Mouse (Mus musculus) neural tube, embryonic 14.5 days (tissue): ENCODE data around the gene BC030867. TPM values are rescaled to one million over a fixed set of nuclear protein-coding genes. Genes with fewer than 3 reads are reported as not detected.

Experiments
- ATAC-seq: fragments of 200-750 bp; cut with Nextera tagmentation; 2 replicates; pipeline ENCODE4 v1.8.0; 2017; ENCODE audit warnings: low read depth, mild to moderate bottlenecking, moderate TSS enrichment, moderate library complexity
- H3K27ac ChIP-seq: fragments of 300-500 bp; sonication (generic); 2 replicates; pipeline ENCODE4 v1.5.1; 2014; ENCODE audit warnings: low read depth, mild to moderate bottlenecking, control low read depth, low read length, moderate library complexity, mixed read lengths
- H3K27me3 ChIP-seq: fragments of 300-500 bp; sonication (generic); 2 replicates; pipeline ENCODE4 v1.6.1; 2014; ENCODE audit warnings: low read length; ENCODE audit not compliant: control insufficient read depth, insufficient read depth
- H3K36me3 ChIP-seq: fragments of 300-500 bp; sonication (generic); 2 replicates; pipeline ENCODE4 v1.6.1; 2014; ENCODE audit warnings: low read length, mixed read lengths; ENCODE audit not compliant: control insufficient read depth, insufficient read depth
- H3K4me1 ChIP-seq: fragments of 300-500 bp; sonication (generic); 2 replicates; pipeline ENCODE4 v1.6.1; 2014; ENCODE audit warnings: low read length; ENCODE audit not compliant: control insufficient read depth, insufficient read depth
- H3K4me2 ChIP-seq: fragments of 300-500 bp; sonication (generic); 2 replicates; pipeline ENCODE4 v1.6.1; 2014; ENCODE audit warnings: mild to moderate bottlenecking, low read depth, low read length, control low read depth
- H3K4me3 ChIP-seq: fragments of 300-500 bp; sonication (generic); 2 replicates; pipeline ENCODE4 v1.5.1; 2014; ENCODE audit warnings: low read depth, low read length, control low read depth, mixed read lengths
- H3K9ac ChIP-seq: fragments of 300-500 bp; sonication (generic); replicated peaks from 2 replicates; pipeline ENCODE4 v1.6.1; 2014; ENCODE audit warnings: low read depth, mild to moderate bottlenecking, control low read depth, low read length, mixed read lengths
- H3K9me3 ChIP-seq: fragments of 300-500 bp; sonication (generic); 2 replicates; pipeline ENCODE4 v1.6.1; 2016; ENCODE audit warnings: low read length; ENCODE audit not compliant: control insufficient read depth
- WGBS: fragments of 180-500 bp; shearing (Covaris S2); extraction: QIAGEN DNeasy Blood & Tissue Kit; methylation state at CpG from one replicate; pipeline ENCODE4 v1.1.7; 2014; 5-methylcytosine and 5-hydroxymethylcytosine counted together
- polyA plus RNA-seq: library from polyadenylated mRNA; unstranded; fragments of >200 nt; fragmentation: Nextera tagmentation; extraction: Ambion mirVana; gene quantifications from 2 replicates; pipeline ENCODE4 v1.2.1, GENCODE M21; 2014

Gene BC030867
- polyA plus RNA-seq, 1 experiment from 2014 or later: 1.4 TPM

DNA sequence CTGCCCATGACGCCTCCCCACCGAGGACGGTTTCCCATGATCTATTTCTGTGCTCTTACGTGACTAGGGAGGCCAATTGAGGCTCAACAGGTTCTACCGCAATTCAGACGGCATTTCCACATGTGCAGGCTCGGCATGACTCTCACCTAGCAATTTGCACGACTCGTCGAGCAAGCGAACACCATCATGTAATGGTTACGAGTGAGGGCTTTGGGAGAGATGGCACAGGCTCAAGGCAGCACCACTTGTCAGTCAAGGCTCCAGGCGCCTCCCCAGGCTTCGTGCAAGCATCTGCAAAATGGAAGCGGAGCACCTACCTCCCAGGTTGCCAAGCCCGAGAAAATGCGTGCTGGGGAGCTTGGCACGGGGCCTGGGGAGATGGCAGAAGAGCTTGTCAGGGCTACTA is 36.7 kb upstream of the BC030867 start:
- 54% methylated on average over 18 of the region's 18 CpGs for WGBS
- Histone ChIP-seq H3K4me1 (peaks cover 35% of the 10 kb centered on the region), H3K4me3 (no peak overlapping the region), H3K9me3 (no peaks in the 10 kb centered on the region), H3K9ac (no peak overlapping the region), H3K36me3 (no peaks in the 10 kb centered on the region), H3K4me2 (no peak overlapping the region), H3K27me3 (no peaks in the 10 kb centered on the region), H3K27ac (no peak overlapping the region)
- ATAC-seq: no peak

DNA sequence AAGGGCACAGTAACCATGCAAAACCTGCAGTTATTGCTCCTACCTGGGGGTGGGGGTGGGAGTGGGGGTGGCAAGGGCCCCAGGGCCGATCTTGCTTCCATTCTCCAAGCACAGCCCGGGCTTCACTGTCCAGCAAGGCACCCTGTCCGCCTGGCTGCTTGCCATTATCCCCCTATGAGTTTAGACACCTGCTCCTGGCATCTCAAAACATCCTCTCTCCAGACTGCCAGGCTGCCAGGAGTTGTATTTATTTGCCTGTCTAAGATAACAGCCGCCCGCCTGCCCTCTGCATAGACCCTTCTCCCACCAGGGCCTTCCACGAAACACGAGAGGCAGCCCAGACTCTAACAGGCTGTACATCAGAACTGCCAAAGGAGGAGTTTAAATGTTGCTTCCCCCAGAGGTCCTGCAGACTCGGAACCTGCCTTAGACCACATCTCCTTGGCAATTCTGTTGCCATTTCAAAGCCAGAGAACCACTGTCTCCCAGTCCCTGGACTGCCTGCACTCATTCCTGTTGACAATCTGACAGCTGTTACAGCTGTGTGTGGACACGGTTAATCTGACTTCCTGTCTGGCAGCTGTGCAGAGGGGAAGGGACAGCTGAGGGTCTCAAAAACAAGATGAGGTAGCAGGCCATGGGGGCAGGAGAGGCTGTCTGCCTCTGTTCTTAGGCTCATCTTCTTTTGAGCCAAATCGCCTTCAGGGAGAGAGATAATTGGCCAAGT is 34.1 kb upstream of the BC030867 start:
- H3K4me3 ChIP-seq: no peak overlapping the region
- ATAC-seq: no peak
- peaks cover 44% of the 10 kb centered on the region for H3K4me1 ChIP-seq
- H3K27me3 ChIP-seq: no peaks in the 10 kb centered on the region
- H3K27ac ChIP-seq: no peak overlapping the region; the same call in 1 of the 2 replicates
- H3K36me3 ChIP-seq: no peaks in the 10 kb centered on the region
- H3K9me3 ChIP-seq: no peaks in the 10 kb centered on the region
- no peak overlapping the region for H3K9ac ChIP-seq
- no peak overlapping the region for H3K4me2 ChIP-seq
- 49% methylated on average over 10 of the region's 10 CpGs for WGBS

DNA sequence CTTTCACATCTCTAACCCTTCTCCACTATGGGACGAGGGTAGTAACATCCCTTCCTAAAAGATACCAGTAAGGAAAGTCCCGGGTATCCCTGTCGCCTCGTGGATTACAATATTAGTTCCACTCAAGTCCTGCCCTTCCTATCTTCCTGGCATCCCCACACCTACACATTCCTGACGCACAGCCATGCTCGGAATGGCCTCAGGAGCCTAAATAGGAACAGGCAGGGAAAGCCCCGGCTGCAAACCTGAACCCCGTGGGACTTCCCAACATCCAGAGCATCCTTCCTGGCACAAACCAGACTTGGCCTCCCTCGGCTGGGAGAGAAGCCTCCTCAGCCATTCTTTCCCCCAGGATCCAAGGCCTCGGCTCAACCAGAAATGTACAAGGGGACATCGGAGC is 33.2 kb upstream of the BC030867 start:
- no peak overlapping the region for H3K4me2 ChIP-seq
- H3K27ac ChIP-seq: no peak overlapping the region
- no peaks in the 10 kb centered on the region for H3K9me3 ChIP-seq
- no peak for ATAC-seq
- H3K9ac ChIP-seq: no peak overlapping the region
- H3K36me3 ChIP-seq: 0 out of 2 replicates have a peak, but pooled peaks cover 3% of the 10 kb centered on the region
- WGBS: 74% methylated on average over 11 of the region's 11 CpGs
- no peaks in the 10 kb centered on the region for H3K27me3 ChIP-seq
- H3K4me3 ChIP-seq: no peak overlapping the region
- peaks cover 49% of the 10 kb centered on the region for H3K4me1 ChIP-seq

DNA sequence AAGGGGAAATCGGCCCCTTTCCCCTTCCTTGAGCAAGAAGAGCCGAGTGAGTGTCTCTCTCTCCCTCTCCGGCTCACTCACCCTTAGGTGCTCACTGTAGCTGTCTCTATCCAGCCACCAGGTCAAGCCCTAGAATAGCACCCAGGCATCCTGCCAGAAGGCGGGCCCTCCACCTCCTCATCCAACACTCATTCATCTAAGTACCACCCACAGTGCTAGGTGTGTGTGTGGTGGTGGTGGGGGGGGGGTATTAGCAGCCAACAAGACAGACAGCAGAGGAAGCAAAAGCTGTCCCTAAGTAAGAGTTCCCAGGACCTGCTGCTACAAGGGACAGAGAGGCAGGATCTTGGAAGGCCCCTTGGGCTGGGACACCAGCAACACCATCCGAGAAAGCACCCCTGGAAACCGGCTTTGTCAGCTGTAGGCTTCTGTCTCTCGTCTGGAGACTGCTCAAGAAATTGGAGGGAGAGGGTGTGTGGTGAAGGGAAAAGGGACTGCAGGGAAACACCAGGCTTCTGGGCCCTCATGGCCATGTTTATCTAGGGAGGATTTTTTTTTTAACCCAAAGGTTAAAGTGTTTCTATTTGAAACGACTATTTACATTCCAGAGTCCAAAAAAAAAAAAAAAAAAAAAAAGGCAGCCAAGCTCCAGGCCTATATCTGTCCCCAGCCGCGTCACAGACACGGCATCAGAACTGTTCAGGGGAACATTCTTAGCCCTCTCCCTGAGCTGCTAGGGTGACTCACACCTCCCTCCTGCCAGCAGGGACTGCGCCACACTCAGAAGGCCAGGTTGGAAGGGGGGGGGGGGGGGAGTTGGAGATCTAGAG is 32.4 kb upstream of the BC030867 start:
- no peak overlapping the region; the same call in 1 of the 2 replicates for H3K4me2 ChIP-seq

DNA sequence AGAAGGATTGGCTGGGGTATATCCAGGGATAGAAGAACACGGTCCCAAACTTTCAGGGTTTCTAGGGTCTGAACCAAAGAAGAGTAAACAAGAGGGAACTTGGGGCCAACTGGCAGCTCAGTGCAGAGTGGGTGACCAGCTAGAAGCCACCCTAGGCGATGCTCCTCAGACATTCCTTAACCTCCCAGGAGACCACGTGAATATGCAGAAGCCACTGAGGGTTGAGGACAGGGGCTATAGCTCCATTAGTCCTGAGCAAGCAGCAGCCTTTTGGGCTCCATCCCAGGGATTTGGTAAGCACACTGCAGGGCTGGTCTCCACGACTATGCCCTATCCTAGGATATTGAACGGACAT is 31.8 kb upstream of the BC030867 start:
- ATAC-seq: no peak
- 0 out of 2 replicates have a peak overlapping the region, but pooled peaks have one; percentile 22 for H3K27ac ChIP-seq
- H3K4me2 ChIP-seq: no peak overlapping the region; the same call in 1 of the 2 replicates
- no peak overlapping the region for H3K4me3 ChIP-seq
- 0 out of 2 replicates have a peak, but pooled peaks cover 3% of the 10 kb centered on the region for H3K36me3 ChIP-seq
- WGBS: 58% methylated on average over 5 of the region's 5 CpGs
- H3K27me3 ChIP-seq: no peaks in the 10 kb centered on the region
- H3K4me1 ChIP-seq: peaks cover 47% of the 10 kb centered on the region
- no peak overlapping the region for H3K9ac ChIP-seq
- H3K9me3 ChIP-seq: no peaks in the 10 kb centered on the region

More for the DNA sequence above, 32.4 kb upstream of the BC030867 start:
- 47% methylated on average over 12 of the region's 12 CpGs for WGBS
- ATAC-seq: no peak
- Histone ChIP-seq H3K4me3 (no peak overlapping the region), H3K36me3 (0 out of 2 replicates have a peak, but pooled peaks cover 3% of the 10 kb centered on the region), H3K4me1 (peaks cover 49% of the 10 kb centered on the region), H3K27me3 (no peaks in the 10 kb centered on the region), H3K9me3 (no peaks in the 10 kb centered on the region), H3K9ac (no peak overlapping the region), H3K27ac (no peak overlapping the region)

DNA sequence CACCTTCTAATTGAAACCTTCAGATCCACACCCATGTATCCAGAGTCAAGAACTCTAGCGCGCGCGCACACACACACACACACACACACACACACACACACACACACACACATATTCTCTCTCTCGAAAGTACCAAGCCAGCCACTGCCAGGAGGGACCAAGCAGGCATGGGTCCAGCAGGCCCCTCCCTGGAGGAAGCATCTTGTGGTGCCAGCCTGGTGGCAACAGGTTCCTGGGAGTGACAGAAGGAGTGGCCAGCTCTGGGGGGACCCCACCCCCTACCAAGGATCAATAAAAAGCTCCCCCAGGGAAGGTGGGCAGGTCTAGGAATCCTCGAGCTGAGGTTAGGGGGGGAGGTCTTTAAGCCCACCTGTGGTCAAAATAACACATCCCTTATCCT is 31.3 kb upstream of the BC030867 start:
- peaks cover 47% of the 10 kb centered on the region for H3K4me1 ChIP-seq
- no peak overlapping the region for H3K27ac ChIP-seq
- no peaks in the 10 kb centered on the region for H3K9me3 ChIP-seq
- H3K4me3 ChIP-seq: no peak overlapping the region
- H3K27me3 ChIP-seq: no peaks in the 10 kb centered on the region
- H3K36me3 ChIP-seq: 0 out of 2 replicates have a peak, but pooled peaks cover 3% of the 10 kb centered on the region
- WGBS: 76% methylated on average over 6 of the region's 6 CpGs
- ATAC-seq: no peak
- H3K4me2 ChIP-seq: no peak overlapping the region
- H3K9ac ChIP-seq: no peak overlapping the region; the same call in 1 of the 2 replicates

DNA sequence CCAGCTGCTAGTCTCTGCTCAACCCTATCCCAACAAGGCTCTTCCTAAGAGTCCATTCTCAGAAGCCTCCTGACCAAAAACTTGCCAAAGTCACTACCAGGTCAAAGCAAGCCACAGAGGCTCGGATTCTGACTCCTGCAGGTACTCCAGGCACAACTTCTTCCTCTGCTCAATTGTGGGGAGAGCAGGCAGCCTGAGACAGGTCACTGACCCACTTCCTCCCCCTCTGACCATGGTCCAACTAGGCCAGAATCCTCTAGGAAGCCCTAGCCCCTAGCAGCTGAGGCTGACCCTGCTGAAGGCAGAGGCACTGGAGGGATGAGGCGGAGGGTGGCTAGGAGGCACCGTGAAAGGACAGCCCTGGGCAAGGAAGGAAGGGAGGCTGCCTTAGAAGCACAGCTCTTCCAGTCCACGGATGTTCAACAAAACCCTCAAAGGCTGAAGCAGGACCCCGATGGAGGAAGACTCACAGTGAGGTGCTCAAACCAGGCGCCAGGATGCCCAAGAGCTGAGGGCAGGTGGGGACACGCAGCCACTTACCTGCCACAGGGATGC is 30.7 kb upstream of the BC030867 start:
- Histone ChIP-seq H3K9ac (peak overlapping the region; percentile 46), H3K4me1 (peaks cover 47% of the 10 kb centered on the region), H3K4me3 (no peak overlapping the region), H3K4me2 (peak overlapping the region; percentile 47), H3K27me3 (no peaks in the 10 kb centered on the region), H3K36me3 (0 out of 2 replicates have a peak, but pooled peaks cover 3% of the 10 kb centered on the region), H3K27ac (peak overlapping the region; percentile 64), H3K9me3 (no peaks in the 10 kb centered on the region)
- WGBS: 77% methylated on average over 7 of the region's 7 CpGs
- ATAC-seq: no peak

DNA sequence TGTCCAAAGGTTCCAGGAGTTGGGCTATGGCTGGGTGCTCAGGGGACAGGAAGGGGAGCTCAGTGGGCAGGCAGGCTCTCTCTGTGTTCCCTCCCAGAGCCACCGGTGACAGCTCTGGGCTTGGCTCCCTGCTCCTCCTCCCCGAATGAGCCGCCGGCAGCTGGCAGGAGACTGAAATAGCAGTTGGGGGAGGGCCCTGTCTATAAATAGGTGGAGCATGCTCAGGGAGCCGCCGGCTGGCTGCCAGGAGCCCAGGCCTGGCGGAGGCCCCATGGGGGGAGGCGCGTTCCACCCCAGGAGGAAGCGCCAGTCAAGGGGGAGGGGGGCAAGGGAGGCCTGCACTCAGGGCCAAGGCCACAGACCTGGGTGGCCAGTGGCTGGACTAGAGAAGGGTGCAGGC is 29.9 kb upstream of the BC030867 start:
- WGBS: 1% methylated on average over 10 of the region's 10 CpGs
- Histone ChIP-seq H3K4me2 (peak overlapping the region; percentile 47), H3K27me3 (no peaks in the 10 kb centered on the region), H3K4me1 (peaks cover 52% of the 10 kb centered on the region), H3K9me3 (no peaks in the 10 kb centered on the region), H3K4me3 (no peak overlapping the region), H3K9ac (peak overlapping the region; percentile 46), H3K27ac (peak overlapping the region; percentile 64), H3K36me3 (0 out of 2 replicates have a peak, but pooled peaks cover 3% of the 10 kb centered on the region)
- ATAC-seq: peak; percentile 78; the same call in 1 of the 2 replicates
